Mouse (Mus musculus) heart, embryonic 14.5 days (tissue): ENCODE measurements around the gene Arhgap6. TPM values are rescaled to one million over a fixed set of nuclear protein-coding genes. Genes with fewer than 3 reads are reported as not detected.

Source experiments
- ATAC-seq: fragments of 200-750 bp; cut with Nextera tagmentation; 2 replicates; pipeline ENCODE4 v1.8.0; 2017; ENCODE audit warnings: low read depth, moderate TSS enrichment; ENCODE audit not compliant: insufficient number of reproducible peaks, insufficient read depth, low FRiP score
- H3K27ac ChIP-seq, 2 experiments: fragments of 200-500 bp in 1 of 2; fragments of 300-500 bp in 1 of 2; sonication (generic) in 1 of 2; replicated peaks in 1 of 2; 2 replicates each; pipeline ENCODE4 v1.5.1; 2012 to 2014; ENCODE audit warnings: low read depth in 2 of 2, low read length in 2 of 2, control low read depth in 1 of 2, mild to moderate bottlenecking in 1 of 2, mixed read lengths in 1 of 2; ENCODE audit not compliant: control insufficient read depth in 1 of 2, insufficient read depth in 1 of 2
- H3K27me3 ChIP-seq: fragments of 300-500 bp; sonication (generic); 2 replicates; pipeline ENCODE4 v1.6.1; 2014; ENCODE audit warnings: mild to moderate bottlenecking, low read length, control low read depth; ENCODE audit not compliant: control insufficient read depth, insufficient read depth
- H3K36me3 ChIP-seq: fragments of 300-500 bp; sonication (generic); 2 replicates; pipeline ENCODE4 v1.6.1; 2014; ENCODE audit warnings: mild to moderate bottlenecking, control low read depth, low read length, mixed read lengths; ENCODE audit not compliant: control insufficient read depth, insufficient read depth
- H3K4me1 ChIP-seq, 2 experiments: fragments of 200-500 bp in 1 of 2; fragments of 300-500 bp in 1 of 2; sonication (generic) in 1 of 2; 2 replicates each; pipeline ENCODE4 v1.6.1; 2012 to 2014; ENCODE audit warnings: low read length in 2 of 2, control low read depth in 1 of 2, mixed read lengths in 1 of 2; ENCODE audit not compliant: control insufficient read depth in 2 of 2, insufficient read depth in 2 of 2
- H3K4me2 ChIP-seq: fragments of 300-500 bp; sonication (generic); 2 replicates; pipeline ENCODE4 v1.6.1; 2014; ENCODE audit warnings: mild to moderate bottlenecking, low read length
- H3K4me3 ChIP-seq, 2 experiments: fragments of 200-500 bp in 1 of 2; fragments of 300-500 bp in 1 of 2; sonication (generic) in 1 of 2; 2 replicates each; pipeline ENCODE4 v1.5.1; 2012 to 2014; ENCODE audit warnings: low read length in 2 of 2, mild to moderate bottlenecking in 2 of 2, control low read depth in 1 of 2, low read depth in 1 of 2, moderate library complexity in 1 of 2; ENCODE audit not compliant: control insufficient read depth in 1 of 2, insufficient read depth in 1 of 2
- H3K9ac ChIP-seq: fragments of 300-500 bp; sonication (generic); 2 replicates; pipeline ENCODE4 v1.6.1; 2014; ENCODE audit warnings: mild to moderate bottlenecking, low read length
- H3K9me3 ChIP-seq: fragments of 300-500 bp; sonication (generic); 2 replicates; pipeline ENCODE4 v1.6.1; 2016; ENCODE audit warnings: low read length, control low read depth; ENCODE audit not compliant: control insufficient read depth
- WGBS: fragments of 180-500 bp; shearing (Covaris S2); extraction: QIAGEN DNeasy Blood & Tissue Kit; methylation state at CpG from one replicate; pipeline ENCODE4 v1.1.7; 2014; 5-methylcytosine and 5-hydroxymethylcytosine counted together
- polyA plus RNA-seq: library from polyadenylated mRNA; unstranded; fragments of >200 nt; fragmentation: Nextera tagmentation; extraction: Ambion mirVana; gene quantifications from 2 replicates; pipeline ENCODE4 v1.2.1, GENCODE M21; 2014

Arhgap6 gene
- polyA plus RNA-seq, 1 experiment from 2014 or later: 7.2 TPM

- no peak for ATAC-seq
- 79% methylated on average over 1 of the region's 1 CpGs for WGBS
- Histone ChIP-seq H3K9me3 (no peaks in the 10 kb centered on the region), H3K4me1 (no peaks in the 10 kb centered on the region), H3K4me2 (no peak overlapping the region), H3K4me3 (no peak overlapping the region), H3K36me3 (no peaks in the 10 kb centered on the region), H3K27ac (no peak overlapping the region), H3K27me3 (no peaks in the 10 kb centered on the region), H3K9ac (no peak overlapping the region)
Measured at GRCm38 (mm10) chrX:168932420-168932819, 137.5 kb downstream of the Arhgap6 start.

DNA sequence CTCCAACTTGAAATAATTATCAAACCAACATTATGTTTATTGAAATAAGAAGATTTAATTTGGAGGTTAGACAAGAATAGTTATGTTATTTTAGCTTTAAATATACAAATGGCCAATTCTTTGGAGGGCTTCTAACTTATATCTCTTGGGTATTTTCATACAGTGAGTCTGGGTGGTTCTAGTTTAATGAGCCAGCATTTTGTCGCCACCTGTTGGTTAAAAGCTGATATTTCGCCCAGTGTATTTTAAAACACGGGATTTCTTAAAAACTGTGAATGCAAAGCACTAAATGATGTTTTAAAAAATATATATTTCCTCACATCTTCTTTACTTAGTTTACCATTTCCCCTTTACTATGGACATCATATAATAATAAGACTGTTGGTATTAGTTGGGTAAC is 140.5 kb downstream of the Arhgap6 start:
- no peak overlapping the region for H3K9ac ChIP-seq
- no peak for ATAC-seq
- no peaks in the 10 kb centered on the region for H3K36me3 ChIP-seq
- H3K27ac ChIP-seq: no peak overlapping the region
- WGBS: 10% methylated on average over 3 of the region's 3 CpGs
- no peaks in the 10 kb centered on the region for H3K9me3 ChIP-seq
- no peak overlapping the region for H3K4me2 ChIP-seq
- H3K27me3 ChIP-seq: no peaks in the 10 kb centered on the region
- no peak overlapping the region for H3K4me3 ChIP-seq
- H3K4me1 ChIP-seq: no peaks in the 10 kb centered on the region

DNA sequence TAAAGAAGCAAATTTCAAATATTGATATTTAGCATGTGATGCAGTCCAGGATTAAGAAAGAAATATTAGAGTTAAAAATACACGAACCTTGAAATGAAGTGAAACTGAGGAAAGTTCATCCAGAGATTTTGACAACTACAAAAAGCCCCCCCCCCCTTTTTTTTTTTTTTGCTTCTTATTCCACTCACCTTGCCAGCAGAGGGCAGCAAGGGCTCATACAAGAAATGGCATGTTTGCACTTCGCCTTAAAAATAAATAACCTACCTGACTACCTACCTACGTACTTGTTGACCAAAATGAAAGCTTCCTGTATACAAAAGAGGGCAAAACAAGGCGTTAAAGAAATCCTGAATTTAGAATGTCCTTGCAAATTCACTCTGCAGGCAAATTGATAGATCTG is 143.0 kb downstream of the Arhgap6 start:
- Histone ChIP-seq H3K36me3 (no peaks in the 10 kb centered on the region), H3K9ac (no peak overlapping the region), H3K4me1 (no peaks in the 10 kb centered on the region), H3K4me2 (no peak overlapping the region), H3K27ac (no peak overlapping the region), H3K9me3 (no peaks in the 10 kb centered on the region), H3K4me3 (no peak overlapping the region), H3K27me3 (no peaks in the 10 kb centered on the region)
- 45% methylated on average over 4 of the region's 4 CpGs for WGBS
- ATAC-seq: no peak

GRCm38 (mm10) chrX:168941684-168942083 is 146.8 kb downstream of the Arhgap6 start:
- Histone ChIP-seq H3K4me1 (no peaks in the 10 kb centered on the region), H3K36me3 (no peaks in the 10 kb centered on the region), H3K27ac (no peak overlapping the region), H3K4me3 (no peak overlapping the region), H3K27me3 (no peaks in the 10 kb centered on the region), H3K4me2 (no peak overlapping the region), H3K9me3 (no peaks in the 10 kb centered on the region), H3K9ac (no peak overlapping the region)
- 77% methylated on average over 5 of the region's 5 CpGs for WGBS
- no peak for ATAC-seq

DNA sequence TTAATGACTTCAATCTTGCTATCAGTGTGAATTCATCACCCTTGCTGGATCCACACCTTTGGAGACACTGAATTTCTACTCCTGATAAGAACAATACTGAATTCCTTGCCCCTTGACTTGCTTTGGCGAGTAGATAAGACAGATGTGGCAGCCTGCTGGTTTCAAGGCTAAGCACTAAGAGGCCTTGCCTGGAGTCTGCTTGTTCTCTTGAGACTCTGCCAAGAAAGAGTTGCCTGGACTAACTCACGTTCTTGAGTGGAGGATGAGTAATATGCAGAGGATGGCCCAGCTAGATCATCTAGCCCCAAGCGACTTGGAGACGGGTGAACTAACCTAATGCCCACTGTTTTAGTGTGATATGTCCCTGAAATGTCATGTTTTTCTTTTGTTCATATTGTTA is 148.3 kb downstream of the Arhgap6 start:
- Histone ChIP-seq H3K4me1 (no peaks in the 10 kb centered on the region), H3K4me3 (no peak overlapping the region), H3K27ac (no peak overlapping the region), H3K9me3 (no peaks in the 10 kb centered on the region), H3K36me3 (no peaks in the 10 kb centered on the region), H3K4me2 (no peak overlapping the region), H3K9ac (no peak overlapping the region), H3K27me3 (no peaks in the 10 kb centered on the region)
- WGBS: 47% methylated on average over 4 of the region's 4 CpGs
- ATAC-seq: no peak

- Histone ChIP-seq H3K27me3 (no peaks in the 10 kb centered on the region), H3K36me3 (no peaks in the 10 kb centered on the region), H3K27ac (no peak overlapping the region), H3K9me3 (no peaks in the 10 kb centered on the region), H3K4me2 (no peak overlapping the region), H3K9ac (no peak overlapping the region), H3K4me1 (no peaks in the 10 kb centered on the region; a peak in 1 of 4 replicates), H3K4me3 (no peak overlapping the region)
- ATAC-seq: no peak
- 52% methylated on average over 1 of the region's 1 CpGs for WGBS
Measured at GRCm38 (mm10) chrX:168975444-168975843, 180.5 kb downstream of the Arhgap6 start.

DNA sequence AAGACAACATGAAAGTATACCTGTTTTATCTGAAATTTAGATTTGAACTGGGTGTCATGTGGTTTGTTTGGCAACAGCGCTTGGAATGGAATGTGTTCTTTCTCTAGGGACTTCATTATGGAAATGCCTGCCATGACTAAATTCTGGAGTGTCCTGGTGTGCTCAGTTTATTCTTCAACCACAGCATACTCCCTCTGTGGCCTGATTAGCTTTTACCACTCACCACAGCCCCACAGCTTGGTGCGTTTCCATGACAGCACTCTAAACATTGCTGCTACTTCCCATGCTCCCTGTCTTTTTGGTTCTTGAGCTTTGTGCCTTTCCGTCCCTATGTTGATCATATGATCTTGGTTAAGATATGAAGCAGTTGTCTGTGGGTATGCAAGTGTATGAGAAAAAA is 182.9 kb downstream of the Arhgap6 start:
- Histone ChIP-seq H3K9me3 (no peaks in the 10 kb centered on the region), H3K4me1 (no peaks in the 10 kb centered on the region; a peak in 1 of 4 replicates), H3K27me3 (no peaks in the 10 kb centered on the region), H3K4me3 (no peak overlapping the region), H3K9ac (no peak overlapping the region), H3K4me2 (no peak overlapping the region), H3K36me3 (no peaks in the 10 kb centered on the region), H3K27ac (no peak overlapping the region)
- no peak for ATAC-seq
- 57% methylated on average over 3 of the region's 3 CpGs for WGBS

- ATAC-seq: no peak
Measured at GRCm38 (mm10) chrX:168980370-168980769, 185.5 kb downstream of the Arhgap6 start.

More at GRCm38 (mm10) chrX:168980370-168980769, 185.5 kb downstream of the Arhgap6 start:
- 34% methylated on average over 2 of the region's 2 CpGs for WGBS
- H3K27ac ChIP-seq: no peak overlapping the region
- H3K9ac ChIP-seq: no peak overlapping the region
- H3K9me3 ChIP-seq: no peaks in the 10 kb centered on the region
- no peaks in the 10 kb centered on the region for H3K27me3 ChIP-seq
- H3K4me3 ChIP-seq: no peak overlapping the region
- no peaks in the 10 kb centered on the region; a peak in 1 of 4 replicates for H3K4me1 ChIP-seq
- no peaks in the 10 kb centered on the region for H3K36me3 ChIP-seq
- no peak overlapping the region for H3K4me2 ChIP-seq
